Mouse (Mus musculus) stomach, postnatal 0 days (tissue): ENCODE data around the gene Pycr1.

Experiments
- CTCF ChIP-seq: IDR thresholded peaks from 2 replicates; pipeline ENCODE4 v1.5.1; 2016; ENCODE audit warnings: antibody characterized with exemption, low read depth, mild to moderate bottlenecking, moderate library complexity
- EP300 ChIP-seq: optimal IDR thresholded peaks from 2 replicates; pipeline ENCODE3; 2016; ENCODE audit warnings: antibody characterized with exemption

GRCm38 (mm10) chr11:120630881-120631725 is 12.5 kb downstream of the Pycr1 start:
- TF ChIP-seq CTCF (no peak), EP300 (no peak)
